9 mouse cellular contexts compared by ENCODE assay signal in the genomic region with DNA sequence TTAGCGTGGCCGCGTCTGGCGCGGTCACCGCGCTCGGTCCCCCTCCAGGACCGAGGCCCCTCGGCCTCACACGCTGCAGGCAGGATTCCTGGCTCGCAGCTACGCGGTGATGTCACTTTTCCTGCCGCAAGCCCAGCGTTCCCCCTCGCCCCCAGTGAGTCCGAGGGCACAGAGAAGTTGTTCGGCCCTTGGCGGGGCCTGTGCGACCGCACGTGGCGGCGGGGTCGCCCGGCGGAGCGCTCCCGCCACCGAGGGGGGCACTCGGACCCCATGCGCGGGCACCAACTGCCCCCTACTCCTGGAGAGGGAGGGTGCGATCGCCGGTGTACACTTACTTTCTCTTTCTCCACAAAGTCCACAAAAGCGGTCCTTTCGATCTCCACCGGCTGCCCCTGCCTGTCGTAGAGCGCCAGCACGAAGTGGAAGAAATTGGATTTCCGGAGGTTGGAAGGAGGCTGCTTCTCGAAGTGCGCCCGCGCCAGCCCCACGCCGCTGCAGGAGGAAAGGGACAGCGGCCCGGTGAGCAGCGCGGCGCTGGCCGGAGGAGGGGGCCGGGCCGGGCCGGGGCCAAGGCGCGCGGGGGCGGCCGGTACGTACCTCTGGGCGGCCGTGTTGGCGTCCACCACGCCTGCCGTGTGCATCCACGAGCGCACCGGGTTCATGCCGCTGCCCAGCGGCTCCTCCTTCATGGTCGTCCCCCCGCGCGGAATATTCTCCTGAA. TPM values are rescaled to one million over a fixed set of nuclear protein-coding genes. Genes with fewer than 3 reads are reported as not detected.
DNase-seq lines count a peak whose midpoint lies in the region; ATAC-seq lines count a peak whose summit lies in the region.
"Had no signal": no experiment of that assay in that cellular context is flagged by ENCODE, and none has a peak within 500 bp of the region (broad histone marks: within the 10 kb centered on the region; RNA-seq: fewer than 3 reads in every experiment).

No protein-coding gene starts in this region.

- H3K27ac ChIP-seq in liver, embryonic 15.5 days (replicated peaks): no peak overlapping the region

- H3K36me3 ChIP-seq in megakaryocyte, embryonic 14.5 days (replicated peaks; ENCODE audit: low read length): no peaks in the 10 kb centered on the region
- H3K36me3 ChIP-seq in liver, embryonic 15.5 days (replicated peaks): no peaks in the 10 kb centered on the region

- intact Hi-C loops in heart, postnatal 10 days (cut with DNase I): loop anchor here (5.0 to 10.0 kb wide), 2 partner anchors 229 to 621 kb away; no protein-coding TSS in a partner anchor

- ATAC-seq in megakaryocyte, adult 5-6 weeks (ENCODE audit: poor library complexity, severe bottlenecking): no peak
- ATAC-seq in liver, embryonic 15.5 days (ENCODE audit: insufficient read depth): no peak

- WGBS in liver, embryonic 15.5 days (ENCODE audit: insufficient replicate concordance): under 1% methylated on average over 78 of the region's 79 CpGs

- H3K4me3 ChIP-seq in megakaryocyte, embryonic 14.5 days (replicated peaks): peak overlapping the region; percentile 89
- peak overlapping the region; percentile 52 for H3K4me3 ChIP-seq in liver, embryonic 15.5 days (replicated peaks)

- no peaks in the 10 kb centered on the region for H3K9me3 ChIP-seq in megakaryocyte, embryonic 14.5 days
- H3K9me3 ChIP-seq in liver, embryonic 15.5 days (replicated peaks): no peaks in the 10 kb centered on the region

- no peak overlapping the region for H3K9ac ChIP-seq in liver, embryonic 15.5 days

- peak overlapping the region; percentile 71 for H3K4me2 ChIP-seq in liver, embryonic 15.5 days

- peaks cover 100% of the 10 kb centered on the region for H3K27me3 ChIP-seq in megakaryocyte, embryonic 14.5 days (replicated peaks)
- peaks cover 100% of the 10 kb centered on the region for H3K27me3 ChIP-seq in liver, embryonic 15.5 days

- peaks cover 47% of the 10 kb centered on the region for H3K4me1 ChIP-seq in megakaryocyte, embryonic 14.5 days
- peaks cover 21% of the 10 kb centered on the region; the same call in 1 of the 2 replicates for H3K4me1 ChIP-seq in liver, embryonic 15.5 days (replicated peaks)

- peak; percentile 71 for DNase-seq in embryo, embryonic 11 days
- peak; percentile 70 to 76 for DNase-seq in heart, postnatal 10 days
- peak; percentile 53 for DNase-seq in testis, postnatal 10 days (ENCODE audit: low spot score)
- no peak for DNase-seq in cerebellum, postnatal 4 days (ENCODE audit: low spot score in 2 of 2)
- DNase-seq in layer of hippocampus, postnatal 14 days (ENCODE audit: low spot score in 2 of 2): no peak

RNA-seq across cellular contexts. Expression of a gene that starts 0.9 kb away (rescaled TPM):
- not detected in 2 replicates for polyA plus RNA-seq in megakaryocyte, embryonic 14.5 days (2012; ENCODE audit: insufficient read depth, low replicate concordance)
- 0.47 and 0.68 TPM in 2 replicates for total RNA-seq in megakaryocyte, adult 5-6 weeks (2015)
- total RNA-seq in megakaryocyte, adult 5-6 weeks (2017): 0.45 and 0.62 TPM in 2 replicates
- 10 to 100 TPM; 19.8 to 20.0 TPM for total RNA-seq in heart, postnatal 10 days (2021)
- polyA plus RNA-seq in liver, embryonic 15.5 days (2015; fragmentation: Nextera tagmentation; extraction: Ambion mirVana): 0.02 and 0.05 TPM in 2 replicates
- 1 to 10 TPM; 1.8 to 2.2 TPM for total RNA-seq in layer of hippocampus, postnatal 14 days (2021)
- total RNA-seq: common myeloid progenitor, adult 5-6 weeks had no signal

Comparison
In these comparisons a context has a peak if more than half of its experiments do, and no peak if none do; other contexts are left out.
1. DNase-seq: peak in embryo, embryonic 11 days (single experiment), heart, postnatal 10 days (2 of 2) and testis, postnatal 10 days (single experiment); none in cerebellum, postnatal 4 days (0 of 2) and layer of hippocampus, postnatal 14 days (0 of 2).
2. RNA of a gene that starts 0.9 kb away (total RNA-seq): 19.8 to 20.0 TPM in heart, postnatal 10 days; 1.8 to 2.2 TPM in layer of hippocampus, postnatal 14 days and 0.45 to 0.68 TPM in megakaryocyte, adult 5-6 weeks; every median in the first group is over 4 times any median in the second.